Mouse (Mus musculus): ENCODE results near the gene Ppp6r2. TPM values are rescaled to one million over a fixed set of nuclear protein-coding genes. Genes with fewer than 3 reads are reported as not detected.

Ppp6r2 gene
- polyA plus RNA-seq, 1 experiment from 2014 or later, result 16.4 TPM

DNA sequence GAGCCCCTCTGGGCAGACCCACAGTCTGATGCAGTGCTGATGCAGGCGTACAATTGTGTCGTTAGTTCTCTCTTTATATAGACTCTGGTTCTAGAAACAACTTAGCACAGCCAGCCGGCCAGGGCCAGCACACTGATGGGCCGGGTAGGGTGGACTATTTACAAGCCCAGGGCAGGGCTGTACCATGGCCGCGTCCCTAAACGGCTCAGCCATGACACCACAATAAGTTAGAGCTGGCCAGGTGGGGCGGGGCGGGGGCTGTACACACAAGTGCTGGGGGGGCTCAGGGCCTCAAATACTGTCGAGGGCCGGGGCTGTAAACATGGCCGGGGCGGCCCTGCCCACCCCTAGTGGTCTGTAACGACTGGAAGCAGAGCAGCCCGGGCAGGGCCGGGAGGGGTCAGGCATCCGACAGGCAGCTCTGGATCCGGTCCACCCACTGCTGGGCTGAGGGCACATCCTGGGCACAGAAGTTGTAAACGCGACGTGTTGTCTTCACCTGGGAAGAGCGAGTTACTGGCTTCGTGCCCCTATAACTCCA, 76.9 kb downstream of the Ppp6r2 start:
- H3K36me3 ChIP-seq (ENCODE audit: control insufficient read depth, insufficient read depth), result peaks cover 22% of the 10 kb centered on the region
- H3K4me2 ChIP-seq (ENCODE audit: low read depth, low read length), result no peak overlapping the region
- no peak overlapping the region for H3K27ac ChIP-seq (ENCODE audit: low read length)
- ATAC-seq (ENCODE audit: low read depth), result no peak
- peaks cover 39% of the 10 kb centered on the region for H3K4me1 ChIP-seq (ENCODE audit: control insufficient read depth, low read depth, low read length)
- H3K4me3 ChIP-seq (ENCODE audit: low read depth, low read length), result no peak overlapping the region
- H3K9me3 ChIP-seq (replicated peaks; ENCODE audit: control insufficient read depth, low read length), result no peaks in the 10 kb centered on the region
- WGBS (ENCODE audit: insufficient replicate concordance), result 84% methylated on average over 23 of the region's 23 CpGs
- no peaks in the 10 kb centered on the region for H3K27me3 ChIP-seq (ENCODE audit: control insufficient read depth, insufficient read depth, low read depth, low read length)
- no peak overlapping the region for H3K9ac ChIP-seq (ENCODE audit: low read depth, low read length)

DNA sequence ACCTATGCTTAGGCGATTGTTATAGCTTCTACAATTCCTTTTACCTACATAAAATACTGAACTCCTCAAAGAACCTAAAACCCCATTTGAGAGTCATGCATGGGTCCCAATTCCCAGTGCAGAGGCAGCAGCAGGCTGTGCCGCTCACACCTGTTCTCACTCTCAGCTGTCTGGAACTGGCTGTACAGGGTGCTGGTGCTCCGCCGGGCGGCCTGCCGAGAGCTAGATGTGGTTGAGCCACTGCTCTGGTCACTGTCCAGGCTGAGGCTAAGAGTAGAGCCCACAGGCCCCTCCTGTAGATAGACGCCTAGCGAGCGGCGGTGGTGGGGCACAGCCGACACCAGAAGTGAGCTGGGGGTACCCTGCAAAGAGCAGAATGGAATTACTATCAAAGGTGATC, 78.1 kb downstream of the Ppp6r2 start:
- Histone ChIP-seq H3K27me3 (ENCODE audit: control insufficient read depth, insufficient read depth, low read depth, low read length) (no peaks in the 10 kb centered on the region), H3K4me3 (ENCODE audit: low read depth, low read length) (no peak overlapping the region), H3K27ac (ENCODE audit: low read length) (no peak overlapping the region), H3K9me3 (replicated peaks; ENCODE audit: control insufficient read depth, low read length) (no peaks in the 10 kb centered on the region), H3K4me2 (ENCODE audit: low read depth, low read length) (no peak overlapping the region), H3K4me1 (ENCODE audit: control insufficient read depth, low read depth, low read length) (peaks cover 34% of the 10 kb centered on the region), H3K36me3 (ENCODE audit: control insufficient read depth, insufficient read depth) (peaks cover 30% of the 10 kb centered on the region), H3K9ac (ENCODE audit: low read depth, low read length) (no peak overlapping the region)
- 89% methylated on average over 11 of the region's 11 CpGs for WGBS (ENCODE audit: insufficient replicate concordance)
- no peak for ATAC-seq (ENCODE audit: low read depth)

DNA sequence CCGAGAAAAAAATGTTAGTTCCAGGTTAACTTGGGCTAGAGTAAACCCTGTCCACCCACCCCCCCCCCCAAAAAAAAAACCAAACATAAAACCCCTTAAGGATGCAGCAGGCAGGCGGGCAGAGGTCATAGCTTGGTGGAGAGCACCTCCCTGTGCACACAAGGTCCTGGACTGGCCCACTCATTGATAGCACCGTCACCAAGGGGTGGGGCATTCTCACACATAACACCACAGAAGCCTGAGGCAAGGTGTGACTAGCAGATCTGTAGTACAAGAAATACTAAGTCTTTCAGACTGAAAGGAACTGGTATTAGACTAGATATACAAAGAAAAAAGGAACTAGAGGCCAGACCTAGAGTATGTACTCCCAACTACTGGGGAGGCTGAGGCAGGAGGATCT, 80.2 kb downstream of the Ppp6r2 start:
- Histone ChIP-seq H3K4me3 (ENCODE audit: low read depth, low read length) (no peak overlapping the region), H3K36me3 (ENCODE audit: control insufficient read depth, insufficient read depth) (peaks cover 36% of the 10 kb centered on the region), H3K27ac (ENCODE audit: low read length) (no peak overlapping the region), H3K27me3 (ENCODE audit: control insufficient read depth, insufficient read depth, low read depth, low read length) (no peaks in the 10 kb centered on the region), H3K4me2 (ENCODE audit: low read depth, low read length) (no peak overlapping the region), H3K9me3 (replicated peaks; ENCODE audit: control insufficient read depth, low read length) (no peaks in the 10 kb centered on the region), H3K4me1 (ENCODE audit: control insufficient read depth, low read depth, low read length) (peaks cover 21% of the 10 kb centered on the region), H3K9ac (ENCODE audit: low read depth, low read length) (no peak overlapping the region)
- 44% methylated on average over 3 of the region's 3 CpGs for WGBS (ENCODE audit: insufficient replicate concordance)
- peak; percentile 73 for ATAC-seq (ENCODE audit: low read depth)

DNA sequence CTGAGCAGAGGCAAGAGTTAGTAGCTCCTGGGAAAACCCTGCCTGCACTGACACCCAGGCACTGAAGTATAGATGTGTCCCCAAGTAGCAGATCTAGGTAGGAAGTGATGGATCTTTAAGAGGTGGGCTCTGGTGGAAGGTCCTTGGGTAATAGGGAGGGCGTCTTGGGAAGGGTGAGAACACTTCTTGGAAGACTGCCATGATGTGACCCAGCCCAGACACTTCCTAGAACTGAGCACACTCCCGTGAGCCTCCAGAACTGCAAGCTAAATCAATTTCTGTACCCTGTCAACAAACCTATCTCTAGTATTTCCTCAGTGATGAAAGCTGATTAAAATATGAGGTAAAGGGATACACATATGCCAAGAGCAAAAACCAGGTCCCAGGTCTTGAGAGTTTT, 81.4 kb downstream of the Ppp6r2 start:
- Histone ChIP-seq H3K4me3 (ENCODE audit: low read depth, low read length) (no peak overlapping the region), H3K4me2 (ENCODE audit: low read depth, low read length) (no peak overlapping the region), H3K9me3 (replicated peaks; ENCODE audit: control insufficient read depth, low read length) (no peaks in the 10 kb centered on the region), H3K9ac (ENCODE audit: low read depth, low read length) (no peak overlapping the region), H3K27ac (ENCODE audit: low read length) (no peak overlapping the region), H3K27me3 (ENCODE audit: control insufficient read depth, insufficient read depth, low read depth, low read length) (no peaks in the 10 kb centered on the region), H3K36me3 (ENCODE audit: control insufficient read depth, insufficient read depth) (peaks cover 28% of the 10 kb centered on the region), H3K4me1 (ENCODE audit: control insufficient read depth, low read depth, low read length) (peaks cover 19% of the 10 kb centered on the region)
- ATAC-seq (ENCODE audit: low read depth), result no peak
- WGBS (ENCODE audit: insufficient replicate concordance), result 29% methylated on average over 2 of the region's 2 CpGs

DNA sequence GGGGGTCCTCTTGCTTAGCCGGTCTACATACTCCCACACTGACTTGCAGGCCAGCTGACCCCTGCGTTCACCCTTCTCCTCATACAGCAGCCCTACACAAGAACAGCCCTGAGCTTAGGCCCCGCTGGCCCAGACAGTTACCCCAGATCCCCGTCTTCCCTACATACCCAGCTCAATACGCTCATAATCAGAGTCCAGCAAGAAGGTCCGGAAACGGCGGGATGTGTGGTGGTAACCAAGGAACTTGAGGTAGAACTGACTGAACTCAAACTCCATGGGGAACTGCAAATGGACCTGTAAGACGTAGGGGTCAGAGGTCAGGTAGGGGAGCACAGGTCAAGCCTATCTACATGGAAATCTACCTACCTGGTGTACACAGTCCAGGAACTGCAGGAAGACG, 82.4 kb downstream of the Ppp6r2 start:
- no peak overlapping the region for H3K4me2 ChIP-seq (ENCODE audit: low read depth, low read length)
- no peak overlapping the region for H3K27ac ChIP-seq (ENCODE audit: low read length)
- no peak overlapping the region for H3K9ac ChIP-seq (ENCODE audit: low read depth, low read length)
- no peak overlapping the region for H3K4me3 ChIP-seq (ENCODE audit: low read depth, low read length)
- H3K36me3 ChIP-seq (ENCODE audit: control insufficient read depth, insufficient read depth), result peaks cover 24% of the 10 kb centered on the region
- H3K9me3 ChIP-seq (replicated peaks; ENCODE audit: control insufficient read depth, low read length), result no peaks in the 10 kb centered on the region
- WGBS (ENCODE audit: insufficient replicate concordance), result 86% methylated on average over 10 of the region's 10 CpGs
- no peak for ATAC-seq (ENCODE audit: low read depth)
- H3K4me1 ChIP-seq (ENCODE audit: control insufficient read depth, low read depth, low read length), result peaks cover 19% of the 10 kb centered on the region
- H3K27me3 ChIP-seq (ENCODE audit: control insufficient read depth, insufficient read depth, low read depth, low read length), result no peaks in the 10 kb centered on the region

DNA sequence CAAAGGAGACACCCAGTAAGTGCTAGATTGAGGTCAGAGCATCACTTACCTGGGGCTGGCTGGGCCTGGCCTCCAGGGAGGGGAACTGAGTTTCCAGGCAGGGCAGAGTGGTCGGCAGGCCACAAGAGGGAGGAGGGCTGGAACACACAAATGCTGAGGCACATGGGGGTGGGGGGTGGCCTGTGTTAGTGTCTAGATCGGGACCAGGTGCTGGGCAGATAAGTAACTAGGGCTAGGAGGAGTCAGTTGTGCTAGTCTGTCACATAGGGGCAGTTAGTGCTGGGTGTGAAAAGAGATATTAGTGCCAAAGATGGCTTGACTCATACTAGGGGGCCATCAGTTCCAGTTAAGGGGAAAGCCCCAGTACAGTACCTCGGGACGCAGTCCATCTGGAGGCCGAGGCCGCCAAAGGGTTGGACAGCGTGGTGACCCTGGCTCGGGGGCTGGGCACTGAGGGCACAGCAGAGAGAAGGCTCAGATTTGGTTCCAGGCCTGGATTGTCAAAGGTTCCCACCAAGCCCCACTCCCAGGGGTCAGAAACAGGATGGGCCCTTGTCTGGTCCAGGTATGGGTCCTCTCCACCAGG, 84.3 kb downstream of the Ppp6r2 start:
- 57% methylated on average over 8 of the region's 8 CpGs for WGBS (ENCODE audit: insufficient replicate concordance)
- H3K36me3 ChIP-seq (ENCODE audit: control insufficient read depth, insufficient read depth), result peaks cover 29% of the 10 kb centered on the region

DNA sequence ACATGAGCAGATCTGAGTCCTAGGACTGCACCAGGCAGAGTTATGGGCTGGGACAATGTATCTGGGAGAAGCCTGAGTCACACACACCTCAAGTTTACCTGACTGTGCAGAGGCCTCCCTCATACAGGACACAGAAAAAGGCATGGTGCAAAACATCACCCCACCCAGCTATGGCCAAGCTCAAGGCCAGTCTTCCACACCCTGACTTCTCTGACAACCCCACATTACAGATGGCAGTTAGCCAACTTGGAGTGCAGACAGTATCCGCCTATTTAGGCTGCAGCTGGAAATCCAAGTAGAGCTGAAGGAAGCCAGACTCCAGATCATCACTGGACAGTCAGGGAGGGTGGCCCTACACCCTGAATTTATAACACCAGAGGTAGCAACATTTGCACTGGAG, 85.1 kb downstream of the Ppp6r2 start:
- Histone ChIP-seq H3K27ac (ENCODE audit: low read length) (no peak overlapping the region), H3K4me1 (ENCODE audit: control insufficient read depth, low read depth, low read length) (peaks cover 18% of the 10 kb centered on the region), H3K4me2 (ENCODE audit: low read depth, low read length) (no peak overlapping the region), H3K9me3 (replicated peaks; ENCODE audit: control insufficient read depth, low read length) (no peaks in the 10 kb centered on the region), H3K27me3 (ENCODE audit: control insufficient read depth, insufficient read depth, low read depth, low read length) (no peaks in the 10 kb centered on the region), H3K4me3 (ENCODE audit: low read depth, low read length) (no peak overlapping the region), H3K36me3 (ENCODE audit: control insufficient read depth, insufficient read depth) (peaks cover 35% of the 10 kb centered on the region), H3K9ac (ENCODE audit: low read depth, low read length) (no peak overlapping the region)
- WGBS (ENCODE audit: insufficient replicate concordance), result 74% methylated on average over 1 of the region's 1 CpGs
- ATAC-seq (ENCODE audit: low read depth), result no peak

More for the DNA sequence above, 84.3 kb downstream of the Ppp6r2 start:
- Histone ChIP-seq H3K27ac (ENCODE audit: low read length) (no peak overlapping the region), H3K9me3 (replicated peaks; ENCODE audit: control insufficient read depth, low read length) (no peaks in the 10 kb centered on the region), H3K4me2 (ENCODE audit: low read depth, low read length) (no peak overlapping the region), H3K27me3 (ENCODE audit: control insufficient read depth, insufficient read depth, low read depth, low read length) (no peaks in the 10 kb centered on the region), H3K9ac (ENCODE audit: low read depth, low read length) (no peak overlapping the region), H3K4me1 (ENCODE audit: control insufficient read depth, low read depth, low read length) (peaks cover 19% of the 10 kb centered on the region), H3K4me3 (ENCODE audit: low read depth, low read length) (no peak overlapping the region)
- ATAC-seq (ENCODE audit: low read depth), result peak; percentile 45

DNA sequence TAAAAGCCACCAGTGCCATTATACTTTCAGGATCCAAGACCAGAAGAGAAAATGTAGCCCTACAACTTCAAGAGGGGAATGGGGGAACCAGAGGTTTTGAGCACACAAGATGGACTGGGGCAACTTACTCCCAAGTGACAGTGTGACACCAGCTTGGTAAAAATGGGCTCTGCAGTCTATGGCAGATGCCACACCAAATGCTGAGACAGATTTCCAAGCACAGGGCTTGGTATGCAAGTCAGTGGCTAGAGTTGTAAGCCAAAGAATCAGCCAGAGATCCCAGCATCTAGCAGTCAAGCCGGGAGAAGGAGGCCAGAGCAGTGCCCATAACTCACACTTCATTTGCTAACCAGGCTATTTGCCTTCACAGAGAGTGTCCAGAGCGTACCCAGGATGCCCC, 86.3 kb downstream of the Ppp6r2 start:
- peaks cover 45% of the 10 kb centered on the region for H3K36me3 ChIP-seq (ENCODE audit: control insufficient read depth, insufficient read depth)
- WGBS (ENCODE audit: insufficient replicate concordance), result 77% methylated on average over 2 of the region's 2 CpGs
- ATAC-seq (ENCODE audit: low read depth), result no peak

DNA sequence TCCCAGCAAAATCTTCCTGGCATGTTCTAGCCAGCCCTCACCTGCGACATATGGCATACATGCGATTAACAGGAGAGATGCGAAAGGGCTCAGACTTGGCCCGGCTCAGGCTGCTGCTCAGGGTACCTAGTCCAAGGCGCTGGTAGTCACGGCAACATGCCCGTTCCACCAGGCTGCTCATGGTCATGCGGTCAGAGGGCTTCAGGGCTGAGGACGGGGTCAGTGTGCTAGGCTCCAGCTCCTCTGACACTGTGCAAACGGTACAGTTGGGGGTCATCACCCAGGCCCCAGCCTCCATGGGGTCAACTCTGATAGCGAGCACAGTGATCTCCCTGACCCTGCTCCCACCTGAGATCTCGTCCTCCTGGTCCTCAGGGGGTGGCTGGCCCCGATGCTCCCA, 88.8 kb downstream of the Ppp6r2 start:
- ATAC-seq (ENCODE audit: low read depth), result no peak
- Histone ChIP-seq H3K27me3 (ENCODE audit: control insufficient read depth, insufficient read depth, low read depth, low read length) (no peaks in the 10 kb centered on the region), H3K27ac (ENCODE audit: low read length) (no peak overlapping the region), H3K4me3 (ENCODE audit: low read depth, low read length) (no peak overlapping the region), H3K9me3 (replicated peaks; ENCODE audit: control insufficient read depth, low read length) (no peaks in the 10 kb centered on the region), H3K4me2 (ENCODE audit: low read depth, low read length) (no peak overlapping the region), H3K9ac (ENCODE audit: low read depth, low read length) (no peak overlapping the region), H3K4me1 (ENCODE audit: control insufficient read depth, low read depth, low read length) (peaks cover 8% of the 10 kb centered on the region), H3K36me3 (ENCODE audit: control insufficient read depth, insufficient read depth) (peaks cover 37% of the 10 kb centered on the region)
- WGBS (ENCODE audit: insufficient replicate concordance), result 81% methylated on average over 13 of the region's 13 CpGs

More for the DNA sequence above, 86.3 kb downstream of the Ppp6r2 start:
- no peak overlapping the region for H3K27ac ChIP-seq (ENCODE audit: low read length)
- no peaks in the 10 kb centered on the region for H3K27me3 ChIP-seq (ENCODE audit: control insufficient read depth, insufficient read depth, low read depth, low read length)
- H3K4me2 ChIP-seq (ENCODE audit: low read depth, low read length), result no peak overlapping the region
- no peak overlapping the region for H3K4me3 ChIP-seq (ENCODE audit: low read depth, low read length)
- no peak overlapping the region for H3K9ac ChIP-seq (ENCODE audit: low read depth, low read length)
- H3K4me1 ChIP-seq (ENCODE audit: control insufficient read depth, low read depth, low read length), result peaks cover 9% of the 10 kb centered on the region
- no peaks in the 10 kb centered on the region for H3K9me3 ChIP-seq (replicated peaks; ENCODE audit: control insufficient read depth, low read length)
